Mouse (Mus musculus) MEL (cell line): ENCODE results near the gene Rtn4rl2.

Source experiments
- CTCF ChIP-seq, 3 experiments: IDR thresholded peaks in 2 of 3; conservative IDR thresholded peaks in 1 of 3; 2 replicates each; pipeline ENCODE4 v1.5.1; 2011 to 2012; ENCODE audit warnings: low read length in 3 of 3, low read depth in 2 of 3, mild to moderate bottlenecking in 2 of 3, improper control_type of control experiment in 1 of 3, inconsistent platforms in 1 of 3, mixed read lengths in 1 of 3, moderate library complexity in 1 of 3; ENCODE audit not compliant: control insufficient read depth in 1 of 3, insufficient read depth in 1 of 3, poor library complexity in 1 of 3, severe bottlenecking in 1 of 3
- EP300 ChIP-seq, 2 experiments: IDR thresholded peaks; 2 replicates each; pipeline ENCODE4 v1.6.1; 2011; ENCODE audit warnings: improper control_type of control experiment in 2 of 2, low read length in 2 of 2, low read depth in 1 of 2, mild to moderate bottlenecking in 1 of 2
- MAX ChIP-seq: IDR thresholded peaks from 2 replicates; pipeline ENCODE4 v1.6.1; 2011; ENCODE audit warnings: low read length, improper control_type of control experiment
- USF2 ChIP-seq, 2 experiments: IDR thresholded peaks; 2 replicates each; pipeline ENCODE4 v1.6.1; 2011 to 2012; ENCODE audit warnings: improper control_type of control experiment in 2 of 2, low read length in 2 of 2, borderline replicate concordance in 1 of 2, inconsistent platforms in 1 of 2, low read depth in 1 of 2, mild to moderate bottlenecking in 1 of 2; ENCODE audit not compliant: insufficient read depth in 1 of 2

DNA sequence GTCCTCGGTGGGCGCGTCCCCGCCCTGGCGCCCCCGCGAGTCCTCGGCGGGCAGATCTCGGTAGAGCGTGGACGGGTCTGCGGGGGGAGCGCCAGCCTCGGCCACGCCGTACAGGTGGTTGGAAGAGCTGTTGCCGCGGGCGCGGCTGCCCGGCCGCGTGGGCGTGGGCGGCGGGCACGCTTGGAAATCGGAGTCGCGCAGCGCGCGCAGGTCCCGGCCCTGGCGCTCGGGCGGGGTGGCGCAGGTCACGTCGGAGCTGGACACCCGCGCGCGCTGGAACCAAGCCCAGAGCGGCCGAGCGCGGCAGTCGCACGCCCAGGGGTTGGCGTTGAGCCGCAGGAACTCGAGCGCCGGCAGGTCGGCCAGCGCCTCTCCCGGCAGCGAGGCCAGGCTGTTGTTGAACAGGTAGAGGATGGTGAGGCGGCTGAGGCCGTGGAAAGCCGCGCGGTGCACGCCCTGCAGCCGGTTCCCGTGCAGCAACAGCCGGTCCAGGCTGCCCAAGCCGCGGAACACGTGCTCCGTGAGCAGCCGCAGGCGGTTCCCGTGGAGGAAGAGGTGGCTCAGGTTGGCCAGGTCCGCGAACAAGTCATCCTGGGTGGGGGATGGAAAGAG is 14.3 kb downstream of the Rtn4rl2 start:
- TF ChIP-seq EP300 (IDR thresholded peaks at IDR 0.05; ENCODE audit: low read depth in 1 of 2, low read length in 2 of 2) (no peak), CTCF (IDR thresholded peaks at IDR 0.05 in 2 of 3, conservative IDR thresholded peaks at IDR 0.05 in 1 of 3; ENCODE audit: control insufficient read depth in 1 of 3, insufficient read depth in 1 of 3, low read depth in 2 of 3, low read length in 3 of 3, poor library complexity in 1 of 3, severe bottlenecking in 1 of 3) (no peak), MAX (no peak), USF2 (IDR thresholded peaks at IDR 0.05; ENCODE audit: borderline replicate concordance in 1 of 2, insufficient read depth in 1 of 2, low read depth in 1 of 2, low read length in 2 of 2) (no peak)
